Mouse (Mus musculus): ENCODE measurements around the gene 4933407L21Rik. TPM values are rescaled to one million over a fixed set of nuclear protein-coding genes. Genes with fewer than 3 reads are reported as not detected.

Gene 4933407L21Rik
- total RNA-seq, 1 experiment, result 0.09 TPM

DNA sequence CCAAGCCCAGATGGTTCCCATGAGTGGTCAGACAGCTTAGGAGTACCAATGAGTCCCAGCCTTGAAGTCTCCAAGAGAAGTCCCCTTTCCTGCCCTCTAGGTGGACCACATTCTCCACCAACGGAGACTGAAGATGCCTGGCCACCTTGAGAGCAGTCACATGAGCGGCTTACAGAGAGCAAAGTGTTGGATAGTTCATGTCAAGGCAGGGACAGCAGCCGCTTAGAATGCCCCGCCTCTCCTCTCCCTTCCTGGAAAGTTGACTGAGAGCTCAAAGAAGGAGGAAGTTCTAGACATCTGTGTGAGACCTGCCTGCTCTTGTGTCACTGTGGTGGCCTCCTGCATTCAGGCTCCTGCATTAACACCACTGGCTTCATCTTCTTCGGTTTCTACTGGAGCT, 32.6 kb downstream of the 4933407L21Rik start, which contains the start of gene Gpr55:
Gene Gpr55 (minus strand): TSS at position 135 of the 400 bp plus-strand sequence.
- in situ Hi-C loops (cut with MboI; ENCODE audit: low sequenced_read_pairs in 2 of 2, unreplicated experiment in 2 of 2), result no loop called here
- H3K4me3 ChIP-seq (ENCODE audit: insufficient read depth in 1 of 2, low read depth in 1 of 2, low read length in 2 of 2, poor library complexity in 1 of 2, severe bottlenecking in 1 of 2), result no peak within 1 kb of the TSS
- no peak for DNase-seq (ENCODE audit: low read depth, low spot score)
- H3K36me3 ChIP-seq (ENCODE audit: control insufficient read depth, insufficient read depth, low read length, poor library complexity, severe bottlenecking), result no peaks in the 10 kb centered on the region
- no peak within 1 kb of the TSS for H3K27ac ChIP-seq (ENCODE audit: insufficient read depth, low read depth, low read length, poor library complexity, severe bottlenecking)
- H3K9ac ChIP-seq (ENCODE audit: insufficient read depth, low read depth, low read length, poor library complexity, severe bottlenecking), result no peak within 1 kb of the TSS
- TF ChIP-seq ZC3H11A (IDR thresholded peaks at IDR 0.05; ENCODE audit: borderline replicate concordance, low read depth, low read length) (no peak), CHD2 (IDR thresholded peaks at IDR 0.05; ENCODE audit: low read depth, low read length) (no peak), MAFK (IDR thresholded peaks at IDR 0.05; ENCODE audit: insufficient read depth, low read depth, low read length) (no peak), HCFC1 (IDR thresholded peaks at IDR 0.05; ENCODE audit: borderline replicate concordance, insufficient read depth, low read length) (no peak), ZNF384 (IDR thresholded peaks at IDR 0.05; ENCODE audit: low read depth, low read length) (no peak)
- H3K4me1 ChIP-seq (ENCODE audit: control insufficient read depth in 2 of 2, insufficient read depth in 2 of 2, low read length in 2 of 2, poor library complexity in 1 of 2), result no peaks in the 10 kb centered on the region
- no peaks in the 10 kb centered on the region for H3K9me3 ChIP-seq (ENCODE audit: control insufficient read depth, insufficient read depth, low read depth, low read length)

DNA sequence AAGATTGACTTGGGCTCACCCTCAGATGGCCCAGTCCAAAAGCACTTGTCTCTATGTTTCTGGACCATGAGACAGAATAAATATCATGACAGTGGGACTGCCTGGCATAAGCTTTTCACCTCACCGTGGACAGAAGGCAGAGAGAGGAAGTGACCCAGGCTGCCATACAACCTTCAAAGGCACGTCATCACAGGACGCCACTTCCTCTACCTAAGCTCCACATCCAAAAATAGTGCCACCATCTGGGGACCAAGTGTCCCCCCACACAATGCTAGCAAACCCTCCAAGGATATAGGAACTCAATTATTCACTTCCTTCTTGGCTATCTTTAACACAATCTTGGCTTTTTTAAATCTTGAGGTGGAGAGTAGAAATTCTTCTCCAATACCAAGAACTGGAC, 33.8 kb downstream of the 4933407L21Rik start:
- H3K4me3 ChIP-seq (ENCODE audit: insufficient read depth in 1 of 2, low read depth in 1 of 2, low read length in 2 of 2, poor library complexity in 1 of 2, severe bottlenecking in 1 of 2), result no peak overlapping the region
- no peaks in the 10 kb centered on the region for H3K36me3 ChIP-seq (ENCODE audit: control insufficient read depth, insufficient read depth, low read length, poor library complexity, severe bottlenecking)
- H3K4me1 ChIP-seq (ENCODE audit: control insufficient read depth in 2 of 2, insufficient read depth in 2 of 2, low read length in 2 of 2, poor library complexity in 1 of 2), result no peaks in the 10 kb centered on the region
- no peak for DNase-seq (ENCODE audit: low read depth, low spot score)
- H3K27ac ChIP-seq (ENCODE audit: insufficient read depth, low read depth, low read length, poor library complexity, severe bottlenecking), result no peak overlapping the region
- in situ Hi-C loops (cut with MboI; ENCODE audit: low sequenced_read_pairs in 2 of 2, unreplicated experiment in 2 of 2), result no loop called here
- no peak for TF ChIP-seq MAFK (IDR thresholded peaks at IDR 0.05; ENCODE audit: insufficient read depth, low read depth, low read length)
- no peak for TF ChIP-seq ZNF384 (IDR thresholded peaks at IDR 0.05; ENCODE audit: low read depth, low read length)
- TF ChIP-seq CHD2 (IDR thresholded peaks at IDR 0.05; ENCODE audit: low read depth, low read length), result no peak
- TF ChIP-seq ZC3H11A (IDR thresholded peaks at IDR 0.05; ENCODE audit: borderline replicate concordance, low read depth, low read length), result no peak
- TF ChIP-seq HCFC1 (IDR thresholded peaks at IDR 0.05; ENCODE audit: borderline replicate concordance, insufficient read depth, low read length), result no peak
- H3K9me3 ChIP-seq (ENCODE audit: control insufficient read depth, insufficient read depth, low read depth, low read length), result no peaks in the 10 kb centered on the region
- H3K9ac ChIP-seq (ENCODE audit: insufficient read depth, low read depth, low read length, poor library complexity, severe bottlenecking), result no peak overlapping the region

DNA sequence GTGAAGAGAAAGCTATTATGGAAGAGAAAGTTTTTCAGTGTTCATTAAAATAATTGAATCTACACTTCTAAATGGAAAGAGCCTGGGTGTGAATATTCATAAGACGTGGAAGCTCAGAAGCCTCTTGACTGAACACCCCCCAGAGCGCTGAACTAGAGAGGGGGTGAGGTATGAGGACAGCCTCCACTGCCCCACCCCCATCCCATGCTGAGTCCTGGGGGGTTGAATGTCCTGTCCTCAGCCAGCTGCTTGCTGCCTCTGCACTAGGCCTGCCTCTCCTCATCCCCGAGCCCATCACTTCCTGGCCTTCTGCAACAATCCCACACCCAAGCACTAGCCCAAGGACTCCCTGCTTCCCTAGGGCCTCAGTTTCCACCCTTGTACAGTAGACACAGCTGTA, 37.6 kb downstream of the 4933407L21Rik start:
- in situ Hi-C loops (cut with MboI; ENCODE audit: low sequenced_read_pairs in 2 of 2, unreplicated experiment in 2 of 2), result no loop called here
- Histone ChIP-seq H3K27ac (ENCODE audit: insufficient read depth, low read depth, low read length, poor library complexity, severe bottlenecking) (no peak overlapping the region), H3K9me3 (ENCODE audit: control insufficient read depth, insufficient read depth, low read depth, low read length) (no peaks in the 10 kb centered on the region), H3K36me3 (ENCODE audit: control insufficient read depth, insufficient read depth, low read length, poor library complexity, severe bottlenecking) (no peaks in the 10 kb centered on the region), H3K4me3 (ENCODE audit: insufficient read depth in 1 of 2, low read depth in 1 of 2, low read length in 2 of 2, poor library complexity in 1 of 2, severe bottlenecking in 1 of 2) (no peak overlapping the region), H3K4me1 (ENCODE audit: control insufficient read depth in 2 of 2, insufficient read depth in 2 of 2, low read length in 2 of 2, poor library complexity in 1 of 2) (no peaks in the 10 kb centered on the region), H3K9ac (ENCODE audit: insufficient read depth, low read depth, low read length, poor library complexity, severe bottlenecking) (no peak overlapping the region)
- DNase-seq (ENCODE audit: low read depth, low spot score), result no peak
- TF ChIP-seq ZC3H11A (IDR thresholded peaks at IDR 0.05; ENCODE audit: borderline replicate concordance, low read depth, low read length), result no peak
- no peak for TF ChIP-seq ZNF384 (IDR thresholded peaks at IDR 0.05; ENCODE audit: low read depth, low read length)
- no peak for TF ChIP-seq MAFK (IDR thresholded peaks at IDR 0.05; ENCODE audit: insufficient read depth, low read depth, low read length)
- no peak for TF ChIP-seq CHD2 (IDR thresholded peaks at IDR 0.05; ENCODE audit: low read depth, low read length)
- no peak for TF ChIP-seq HCFC1 (IDR thresholded peaks at IDR 0.05; ENCODE audit: borderline replicate concordance, insufficient read depth, low read length)

DNA sequence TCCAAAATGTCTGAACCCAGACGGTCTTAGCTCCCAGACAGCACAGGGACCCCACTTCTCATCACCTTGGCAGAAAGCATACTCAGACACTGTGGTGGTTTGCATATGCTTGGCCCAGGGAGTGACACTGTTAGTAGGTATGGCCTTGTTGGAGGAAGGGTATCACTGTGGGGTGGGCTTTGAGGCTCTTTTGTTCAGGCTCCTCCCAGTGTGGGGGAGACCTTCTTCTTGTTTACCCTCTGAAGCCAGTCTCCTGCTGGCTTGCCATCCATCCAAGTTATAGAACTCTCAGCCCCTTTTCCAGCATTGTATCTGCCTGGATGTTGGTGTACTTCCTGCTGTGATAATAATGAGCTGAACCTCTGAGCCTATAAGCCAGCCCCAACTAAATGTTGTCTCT, 40.8 kb downstream of the 4933407L21Rik start:
- H3K4me3 ChIP-seq (ENCODE audit: insufficient read depth in 1 of 2, low read depth in 1 of 2, low read length in 2 of 2, poor library complexity in 1 of 2, severe bottlenecking in 1 of 2), result no peak overlapping the region
- in situ Hi-C loops (cut with MboI; ENCODE audit: low sequenced_read_pairs in 2 of 2, unreplicated experiment in 2 of 2), result no loop called here
- no peak for DNase-seq (ENCODE audit: low read depth, low spot score)
- no peaks in the 10 kb centered on the region for H3K4me1 ChIP-seq (ENCODE audit: control insufficient read depth in 2 of 2, insufficient read depth in 2 of 2, low read length in 2 of 2, poor library complexity in 1 of 2)
- H3K9me3 ChIP-seq (ENCODE audit: control insufficient read depth, insufficient read depth, low read depth, low read length), result no peaks in the 10 kb centered on the region
- H3K27ac ChIP-seq (ENCODE audit: insufficient read depth, low read depth, low read length, poor library complexity, severe bottlenecking), result no peak overlapping the region
- H3K9ac ChIP-seq (ENCODE audit: insufficient read depth, low read depth, low read length, poor library complexity, severe bottlenecking), result no peak overlapping the region
- H3K36me3 ChIP-seq (ENCODE audit: control insufficient read depth, insufficient read depth, low read length, poor library complexity, severe bottlenecking), result no peaks in the 10 kb centered on the region
- TF ChIP-seq HCFC1 (IDR thresholded peaks at IDR 0.05; ENCODE audit: borderline replicate concordance, insufficient read depth, low read length) (no peak), ZC3H11A (IDR thresholded peaks at IDR 0.05; ENCODE audit: borderline replicate concordance, low read depth, low read length) (no peak), MAFK (IDR thresholded peaks at IDR 0.05; ENCODE audit: insufficient read depth, low read depth, low read length) (no peak), ZNF384 (IDR thresholded peaks at IDR 0.05; ENCODE audit: low read depth, low read length) (no peak)

DNA sequence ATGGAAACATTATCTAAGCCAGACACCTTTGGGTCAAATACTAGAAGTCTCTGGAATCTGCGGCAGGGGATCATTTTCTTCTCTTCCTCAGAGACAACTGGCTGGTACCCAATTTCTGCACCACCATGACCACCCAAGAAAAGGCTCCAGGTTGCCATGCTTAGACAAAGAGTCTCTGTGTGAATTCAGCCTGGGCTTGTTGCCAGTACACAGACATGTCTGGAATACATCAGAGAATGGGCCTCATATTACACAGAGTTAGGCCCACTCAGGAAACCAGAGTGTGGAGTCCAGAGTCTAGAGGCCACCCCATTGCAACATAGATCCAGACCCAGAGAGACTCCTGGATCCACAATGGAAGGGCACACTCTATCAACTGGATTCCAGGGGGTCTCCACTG, 41.2 kb downstream of the 4933407L21Rik start:
- Histone ChIP-seq H3K27ac (ENCODE audit: insufficient read depth, low read depth, low read length, poor library complexity, severe bottlenecking) (no peak overlapping the region), H3K36me3 (ENCODE audit: control insufficient read depth, insufficient read depth, low read length, poor library complexity, severe bottlenecking) (no peaks in the 10 kb centered on the region), H3K4me3 (ENCODE audit: insufficient read depth in 1 of 2, low read depth in 1 of 2, low read length in 2 of 2, poor library complexity in 1 of 2, severe bottlenecking in 1 of 2) (no peak overlapping the region), H3K4me1 (ENCODE audit: control insufficient read depth in 2 of 2, insufficient read depth in 2 of 2, low read length in 2 of 2, poor library complexity in 1 of 2) (no peaks in the 10 kb centered on the region), H3K9me3 (ENCODE audit: control insufficient read depth, insufficient read depth, low read depth, low read length) (no peaks in the 10 kb centered on the region), H3K9ac (ENCODE audit: insufficient read depth, low read depth, low read length, poor library complexity, severe bottlenecking) (no peak overlapping the region)
- in situ Hi-C loops (cut with MboI; ENCODE audit: low sequenced_read_pairs in 2 of 2, unreplicated experiment in 2 of 2), result no loop called here
- no peak for TF ChIP-seq ZC3H11A (IDR thresholded peaks at IDR 0.05; ENCODE audit: borderline replicate concordance, low read depth, low read length)
- DNase-seq (ENCODE audit: low read depth, low spot score), result no peak
